Mouse (Mus musculus): ENCODE data around the gene Med27. TPM values are rescaled to one million over a fixed set of nuclear protein-coding genes. Genes with fewer than 3 reads are reported as not detected.

Med27 gene
- 67.5 and 68.4 TPM in 2 replicates for polyA plus RNA-seq (2014; fragmentation: Nextera tagmentation; extraction: Ambion mirVana)

DNA sequence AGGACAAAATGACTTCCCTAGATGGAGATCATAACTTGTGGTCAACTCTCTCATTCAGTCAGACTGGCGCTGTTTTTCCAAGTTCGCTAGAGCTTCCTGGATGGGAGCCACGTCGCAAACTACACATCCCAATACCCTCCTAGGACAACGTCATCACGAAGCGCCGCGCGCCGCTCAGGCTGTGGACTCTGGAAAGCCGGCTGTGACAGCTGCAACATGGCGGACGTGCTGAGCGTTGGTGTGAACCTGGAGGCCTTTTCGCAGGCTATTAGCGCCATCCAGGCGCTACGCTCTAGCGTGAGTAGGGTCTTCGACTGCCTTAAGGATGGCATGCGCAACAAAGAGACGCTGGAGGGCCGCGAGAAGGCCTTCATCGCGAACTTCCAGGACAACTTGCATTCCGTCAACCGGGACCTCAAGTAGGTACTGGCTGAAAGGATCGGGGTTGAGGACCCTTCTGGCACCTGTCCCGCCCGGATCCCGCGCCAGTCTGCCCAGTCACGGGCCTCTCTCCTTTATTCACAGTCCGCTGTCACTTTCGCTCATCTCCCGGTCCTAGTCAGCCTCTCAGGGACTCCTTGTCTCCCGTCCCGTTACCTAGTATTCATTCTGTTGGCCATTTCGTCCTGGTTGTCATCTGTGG is at the start of gene Med27:
TSS of gene Med27 (plus strand) at position 191 of the 643 bp plus-strand sequence.
- Histone ChIP-seq H3K9me3 (ENCODE audit: control insufficient read depth, low read length) (no peaks in the 10 kb centered on the region), H3K4me1 (ENCODE audit: control insufficient read depth, insufficient read depth, low read length) (peaks cover 5% of the 10 kb centered on the region; the same call in 1 of the 2 replicates), H3K36me3 (ENCODE audit: control insufficient read depth, insufficient read depth, low read length) (0 out of 2 replicates have a peak, but pooled peaks cover 4% of the 10 kb centered on the region), H3K27me3 (ENCODE audit: control insufficient read depth, insufficient read depth, low read length) (no peaks in the 10 kb centered on the region), H3K9ac (ENCODE audit: low read length) (peak within 1 kb of the TSS; percentile 73), H3K27ac (ENCODE audit: low read depth, low read length) (no peak within 1 kb of the TSS), H3K4me3 (ENCODE audit: low read depth, low read length) (peak within 1 kb of the TSS; percentile 77), H3K4me2 (peak within 1 kb of the TSS; percentile 89)
- WGBS: 1% methylated on average over 41 of the region's 41 CpGs
- ATAC-seq (ENCODE audit: low FRiP score): peak; percentile 93
- peak; percentile 99 for DNase-seq (ENCODE audit: low spot score, missing footprints)

DNA sequence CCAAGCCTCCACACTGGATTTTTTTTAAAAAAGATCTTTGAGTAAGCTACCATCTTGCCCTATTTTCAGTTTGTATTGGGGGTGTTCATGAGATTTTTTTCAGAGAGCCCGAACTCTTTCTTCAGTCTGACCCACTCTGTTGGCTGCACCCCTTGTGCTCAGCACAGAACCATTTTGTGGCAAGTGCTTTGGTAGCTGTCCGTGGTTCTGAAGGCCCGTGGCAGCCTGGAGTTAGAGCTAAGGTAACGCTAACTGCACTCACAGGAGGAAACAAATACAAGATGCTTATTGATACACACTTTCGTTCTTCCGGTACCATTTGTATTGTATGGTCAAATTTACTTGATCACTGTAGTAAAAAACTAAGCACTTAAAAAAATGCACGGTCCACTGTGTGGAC is 36.7 kb upstream of the Med27 start:
- DNase-seq (ENCODE audit: low spot score, missing footprints): no peak
- H3K4me2 ChIP-seq: no peak overlapping the region
- H3K27ac ChIP-seq (ENCODE audit: low read depth, low read length): no peak overlapping the region
- no peaks in the 10 kb centered on the region for H3K27me3 ChIP-seq (ENCODE audit: control insufficient read depth, insufficient read depth, low read length)
- no peak overlapping the region for H3K9ac ChIP-seq (ENCODE audit: low read length)
- H3K4me1 ChIP-seq (ENCODE audit: control insufficient read depth, insufficient read depth, low read length): no peaks in the 10 kb centered on the region
- no peak for ATAC-seq (ENCODE audit: low FRiP score)
- H3K9me3 ChIP-seq (ENCODE audit: control insufficient read depth, low read length): no peaks in the 10 kb centered on the region
- WGBS: 46% methylated on average over 7 of the region's 7 CpGs
- H3K36me3 ChIP-seq (ENCODE audit: control insufficient read depth, insufficient read depth, low read length): no peaks in the 10 kb centered on the region
- no peak overlapping the region for H3K4me3 ChIP-seq (ENCODE audit: low read depth, low read length)

DNA sequence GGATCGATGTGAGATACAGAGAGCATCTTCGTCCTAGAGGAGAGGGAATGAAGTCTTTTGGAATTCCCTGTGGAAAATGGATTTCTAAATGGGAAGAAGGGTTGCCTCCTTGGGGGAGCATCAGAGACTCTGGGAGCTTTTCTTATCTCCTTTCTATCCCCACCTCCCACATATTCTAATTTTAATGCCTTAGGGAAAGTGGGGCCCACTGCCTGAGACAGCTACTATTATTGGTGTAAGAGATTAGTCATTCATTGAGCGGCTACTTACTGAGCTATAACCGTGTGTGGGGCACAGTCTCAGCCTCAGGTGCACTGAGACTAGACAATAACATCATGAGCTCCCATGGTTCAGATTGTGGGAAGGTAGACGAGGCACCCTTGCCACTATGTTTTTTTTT is 34.6 kb upstream of the Med27 start:
- ATAC-seq (ENCODE audit: low FRiP score): no peak
- 80% methylated on average over 5 of the region's 5 CpGs for WGBS
- Histone ChIP-seq H3K27me3 (ENCODE audit: control insufficient read depth, insufficient read depth, low read length) (no peaks in the 10 kb centered on the region), H3K4me3 (ENCODE audit: low read depth, low read length) (no peak overlapping the region), H3K36me3 (ENCODE audit: control insufficient read depth, insufficient read depth, low read length) (no peaks in the 10 kb centered on the region), H3K27ac (ENCODE audit: low read depth, low read length) (no peak overlapping the region), H3K4me1 (ENCODE audit: control insufficient read depth, insufficient read depth, low read length) (no peaks in the 10 kb centered on the region), H3K9me3 (ENCODE audit: control insufficient read depth, low read length) (no peaks in the 10 kb centered on the region), H3K9ac (ENCODE audit: low read length) (no peak overlapping the region), H3K4me2 (no peak overlapping the region)
- no peak for DNase-seq (ENCODE audit: low spot score, missing footprints)

DNA sequence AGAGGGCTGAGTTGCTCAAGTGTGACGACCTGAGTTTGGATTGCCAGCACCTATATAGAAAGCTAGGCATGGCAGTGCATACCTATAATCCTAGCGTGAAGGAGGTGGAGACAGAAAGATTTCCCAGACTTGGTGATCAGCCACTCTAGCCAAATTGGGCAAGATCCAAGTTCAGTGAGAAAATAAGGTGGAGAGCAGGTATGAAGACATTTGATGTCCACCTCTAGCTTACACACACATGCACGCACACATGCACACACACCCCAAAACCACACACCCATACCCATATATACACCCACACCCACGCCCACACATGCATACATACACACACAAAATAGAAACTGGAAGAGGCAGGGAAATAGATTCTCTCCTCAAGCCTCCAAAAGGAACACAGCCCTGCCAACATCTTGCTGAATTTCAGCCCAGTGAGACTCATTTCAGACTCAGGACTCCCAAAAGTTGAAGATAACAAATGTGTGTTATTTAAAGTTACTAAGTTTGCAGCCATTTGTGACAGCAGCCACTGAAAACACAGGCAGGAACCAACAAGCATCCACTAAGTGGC is 28.6 kb upstream of the Med27 start:
- ATAC-seq (ENCODE audit: low FRiP score) (no peak), DNase-seq (ENCODE audit: low spot score, missing footprints) (no peak)
- H3K9ac ChIP-seq (ENCODE audit: low read length): no peak overlapping the region
- H3K4me1 ChIP-seq (ENCODE audit: control insufficient read depth, insufficient read depth, low read length): no peaks in the 10 kb centered on the region
- H3K27me3 ChIP-seq (ENCODE audit: control insufficient read depth, insufficient read depth, low read length): no peaks in the 10 kb centered on the region
- no peak overlapping the region for H3K27ac ChIP-seq (ENCODE audit: low read depth, low read length)
- H3K4me2 ChIP-seq: no peak overlapping the region
- no peaks in the 10 kb centered on the region for H3K36me3 ChIP-seq (ENCODE audit: control insufficient read depth, insufficient read depth, low read length)
- WGBS: 80% methylated on average over 4 of the region's 4 CpGs
- H3K9me3 ChIP-seq (ENCODE audit: control insufficient read depth, low read length): no peaks in the 10 kb centered on the region
- no peak overlapping the region for H3K4me3 ChIP-seq (ENCODE audit: low read depth, low read length)

DNA sequence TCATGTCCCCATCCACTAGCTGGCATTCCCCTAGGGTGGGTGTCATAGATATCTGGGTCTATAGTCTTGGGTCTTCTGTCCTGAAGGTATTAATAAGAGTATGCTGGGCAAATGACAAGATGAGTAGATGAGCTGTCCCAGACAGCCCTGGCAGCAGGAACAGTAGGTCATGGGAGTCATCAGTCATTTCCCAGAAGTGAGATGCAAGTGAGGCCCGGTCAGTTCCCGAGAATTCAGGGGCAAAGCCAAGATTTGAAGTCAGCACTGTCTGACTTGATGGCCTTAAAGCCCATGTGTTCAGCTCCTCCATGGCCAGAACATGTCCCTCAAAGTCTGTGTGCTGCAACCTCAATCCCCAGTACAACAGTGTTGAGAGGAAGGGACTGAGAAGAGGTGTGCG is 28.0 kb upstream of the Med27 start:
- no peaks in the 10 kb centered on the region for H3K4me1 ChIP-seq (ENCODE audit: control insufficient read depth, insufficient read depth, low read length)
- no peak for ATAC-seq (ENCODE audit: low FRiP score)

DNA sequence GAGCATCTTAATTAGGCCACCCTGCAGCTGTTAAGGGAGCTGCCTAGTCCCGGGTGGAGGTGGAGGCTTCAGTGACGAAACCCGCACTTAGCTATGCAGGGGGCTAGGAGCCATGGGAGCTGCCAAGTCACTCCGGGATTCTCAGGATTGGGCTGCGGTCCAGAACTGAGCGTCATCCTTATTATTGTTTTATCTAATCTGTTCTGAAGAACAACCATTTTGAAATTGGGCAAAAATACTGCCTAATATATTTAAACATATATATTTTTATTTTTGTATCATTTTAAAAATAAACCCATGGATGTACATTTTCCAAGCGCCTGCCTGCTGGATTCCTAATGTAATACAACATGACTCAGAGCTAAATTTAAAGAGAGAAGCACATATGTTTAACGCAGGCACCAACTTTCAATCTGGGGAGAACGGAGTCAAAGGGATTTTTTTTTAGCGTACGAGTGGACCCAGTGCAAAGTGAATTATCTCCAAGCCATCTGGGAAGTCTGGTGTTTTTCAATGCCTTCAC is 26.3 kb upstream of the Med27 start:
- H3K9me3 ChIP-seq (ENCODE audit: control insufficient read depth, low read length): no peaks in the 10 kb centered on the region
- no peak overlapping the region for H3K4me2 ChIP-seq
- H3K4me1 ChIP-seq (ENCODE audit: control insufficient read depth, insufficient read depth, low read length): no peaks in the 10 kb centered on the region
- ATAC-seq (ENCODE audit: low FRiP score): no peak
- WGBS: 73% methylated on average over 11 of the region's 11 CpGs
- no peak overlapping the region for H3K4me3 ChIP-seq (ENCODE audit: low read depth, low read length)
- no peak overlapping the region for H3K9ac ChIP-seq (ENCODE audit: low read length)
- no peaks in the 10 kb centered on the region for H3K27me3 ChIP-seq (ENCODE audit: control insufficient read depth, insufficient read depth, low read length)
- no peak overlapping the region for H3K27ac ChIP-seq (ENCODE audit: low read depth, low read length)
- H3K36me3 ChIP-seq (ENCODE audit: control insufficient read depth, insufficient read depth, low read length): no peaks in the 10 kb centered on the region
- no peak for DNase-seq (ENCODE audit: low spot score, missing footprints)

More for the DNA sequence above, 28.0 kb upstream of the Med27 start:
- DNase-seq (ENCODE audit: low spot score, missing footprints): no peak
- H3K9me3 ChIP-seq (ENCODE audit: control insufficient read depth, low read length): no peaks in the 10 kb centered on the region
- no peak overlapping the region for H3K9ac ChIP-seq (ENCODE audit: low read length)
- no peak overlapping the region for H3K4me3 ChIP-seq (ENCODE audit: low read depth, low read length)
- WGBS: 88% methylated on average over 3 of the region's 3 CpGs
- no peaks in the 10 kb centered on the region for H3K36me3 ChIP-seq (ENCODE audit: control insufficient read depth, insufficient read depth, low read length)
- no peaks in the 10 kb centered on the region for H3K27me3 ChIP-seq (ENCODE audit: control insufficient read depth, insufficient read depth, low read length)
- H3K4me2 ChIP-seq: no peak overlapping the region
- no peak overlapping the region for H3K27ac ChIP-seq (ENCODE audit: low read depth, low read length)

DNA sequence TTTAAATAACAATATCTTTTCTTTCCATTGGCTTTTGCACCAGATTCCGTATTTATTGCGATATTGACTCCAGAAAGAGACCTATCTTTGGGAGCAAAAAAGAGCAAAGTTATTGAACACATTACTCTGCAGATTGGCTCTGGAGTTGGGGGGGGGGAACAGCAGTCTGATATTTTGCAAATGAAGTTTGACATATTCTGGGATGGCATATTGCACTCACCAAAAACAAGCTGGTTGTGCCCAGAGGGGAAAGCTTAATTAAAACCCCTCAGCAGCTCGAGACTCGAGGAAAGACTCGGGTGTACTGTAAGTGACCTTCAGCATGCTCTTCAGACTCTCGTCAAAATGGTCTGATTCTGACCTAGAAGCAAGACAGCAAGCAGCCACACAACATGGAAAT is 25.8 kb upstream of the Med27 start:
- Histone ChIP-seq H3K4me1 (ENCODE audit: control insufficient read depth, insufficient read depth, low read length) (no peaks in the 10 kb centered on the region), H3K4me3 (ENCODE audit: low read depth, low read length) (no peak overlapping the region), H3K9me3 (ENCODE audit: control insufficient read depth, low read length) (no peaks in the 10 kb centered on the region), H3K27me3 (ENCODE audit: control insufficient read depth, insufficient read depth, low read length) (no peaks in the 10 kb centered on the region), H3K27ac (ENCODE audit: low read depth, low read length) (no peak overlapping the region), H3K4me2 (no peak overlapping the region), H3K9ac (ENCODE audit: low read length) (no peak overlapping the region), H3K36me3 (ENCODE audit: control insufficient read depth, insufficient read depth, low read length) (no peaks in the 10 kb centered on the region)
- ATAC-seq (ENCODE audit: low FRiP score) (no peak), DNase-seq (ENCODE audit: low spot score, missing footprints) (no peak)
- WGBS: 85% methylated on average over 6 of the region's 6 CpGs

DNA sequence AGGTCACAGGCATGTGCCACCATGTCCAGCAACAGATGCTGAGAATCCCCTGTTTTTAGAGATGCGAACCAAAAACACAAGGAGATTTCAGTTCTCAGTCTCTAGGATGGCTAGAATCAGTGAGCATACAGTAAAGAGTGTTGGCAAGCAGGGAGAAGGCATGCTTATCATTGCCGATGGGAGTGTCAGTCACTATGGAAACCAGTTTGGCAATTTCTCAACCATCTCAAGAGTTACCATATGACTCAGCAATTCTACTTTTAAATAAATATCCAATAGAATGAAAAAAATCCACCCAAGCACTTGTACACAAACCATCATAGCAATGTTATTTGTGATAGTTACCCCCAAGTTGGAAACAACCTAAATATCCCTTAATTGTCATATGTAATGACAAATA is 22.2 kb upstream of the Med27 start:
- 85% methylated on average over 2 of the region's 2 CpGs for WGBS
- no peaks in the 10 kb centered on the region for H3K4me1 ChIP-seq (ENCODE audit: control insufficient read depth, insufficient read depth, low read length)
- no peaks in the 10 kb centered on the region for H3K9me3 ChIP-seq (ENCODE audit: control insufficient read depth, low read length)

DNA sequence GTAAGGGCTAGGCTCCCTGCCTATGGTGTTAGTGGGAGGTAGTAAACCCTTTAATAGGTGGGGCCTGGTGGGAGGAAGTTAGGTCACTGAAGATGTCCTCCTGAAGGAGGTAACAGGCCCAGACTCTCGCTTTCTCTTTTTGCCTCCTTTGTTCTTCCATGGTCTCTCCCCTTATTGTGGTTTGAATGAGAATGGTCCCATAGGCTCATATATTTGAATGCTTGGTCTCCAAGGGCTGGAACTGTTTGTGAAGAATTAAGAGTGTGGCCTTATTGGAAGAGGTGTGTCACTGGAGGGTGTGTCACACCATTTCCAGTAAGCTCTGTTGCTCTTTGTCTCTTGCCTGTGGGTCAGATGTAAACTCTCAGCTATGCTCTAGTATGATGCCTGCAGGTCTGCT is 16.1 kb upstream of the Med27 start:
- H3K27ac ChIP-seq (ENCODE audit: low read depth, low read length): no peak overlapping the region
- no peaks in the 10 kb centered on the region for H3K36me3 ChIP-seq (ENCODE audit: control insufficient read depth, insufficient read depth, low read length)
- no peak overlapping the region for H3K4me3 ChIP-seq (ENCODE audit: low read depth, low read length)
- H3K4me2 ChIP-seq: no peak overlapping the region
- no peak for DNase-seq (ENCODE audit: low spot score, missing footprints)
- 90% methylated on average over 1 of the region's 1 CpGs for WGBS
- no peak for ATAC-seq (ENCODE audit: low FRiP score)
- no peaks in the 10 kb centered on the region for H3K27me3 ChIP-seq (ENCODE audit: control insufficient read depth, insufficient read depth, low read length)
- H3K9ac ChIP-seq (ENCODE audit: low read length): no peak overlapping the region
- no peaks in the 10 kb centered on the region for H3K9me3 ChIP-seq (ENCODE audit: control insufficient read depth, low read length)
- H3K4me1 ChIP-seq (ENCODE audit: control insufficient read depth, insufficient read depth, low read length): no peaks in the 10 kb centered on the region

More for the DNA sequence above, 22.2 kb upstream of the Med27 start:
- Histone ChIP-seq H3K9ac (ENCODE audit: low read length) (no peak overlapping the region), H3K27me3 (ENCODE audit: control insufficient read depth, insufficient read depth, low read length) (no peaks in the 10 kb centered on the region), H3K27ac (ENCODE audit: low read depth, low read length) (no peak overlapping the region), H3K4me3 (ENCODE audit: low read depth, low read length) (no peak overlapping the region), H3K36me3 (ENCODE audit: control insufficient read depth, insufficient read depth, low read length) (no peaks in the 10 kb centered on the region), H3K4me2 (no peak overlapping the region)
- no peak for ATAC-seq (ENCODE audit: low FRiP score)
- no peak for DNase-seq (ENCODE audit: low spot score, missing footprints)

Data from midbrain, embryonic 11.5 days (tissue).